Mouse (Mus musculus): Measurements from ENCODE around the gene Lin9. TPM values are rescaled to one million over a fixed set of nuclear protein-coding genes. Genes with fewer than 3 reads are reported as not detected.
"Not testable (repeated sequence)": the region's sequence is repeated elsewhere in the genome, so short reads cannot be mapped to it uniquely, and the experiment has no call there.

Gene Lin9
- total RNA-seq (2021) = 1 to 10 TPM; 4.2 to 4.5 TPM

DNA sequence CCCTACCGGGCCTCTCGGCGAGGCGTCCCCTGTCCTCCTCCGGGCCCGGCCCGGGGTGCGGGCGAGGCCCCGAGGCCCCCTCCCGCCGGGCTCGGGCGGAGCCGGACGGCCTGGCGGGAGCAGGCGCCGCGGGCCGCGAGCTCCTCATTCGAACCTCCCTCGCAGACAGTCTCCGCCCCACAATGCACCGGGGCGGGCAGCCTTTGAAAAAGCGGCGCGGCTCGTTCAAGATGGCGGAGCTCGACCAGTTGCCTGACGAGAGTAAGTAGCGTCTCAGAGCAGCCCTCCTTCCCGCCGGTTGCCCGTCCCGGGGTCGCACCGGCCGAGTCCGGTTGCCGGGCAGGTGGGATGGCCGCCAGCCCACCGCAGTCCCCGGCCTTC lies at the start of gene Lin9:
Gene Lin9 (plus strand): TSS at position 14 of the 381 bp plus-strand sequence.
- DNase-seq (ENCODE audit: low spot score in 2 of 2) = peak; percentile 91 to 93
- intact Hi-C loops (cut with DNase I) = loop anchor here (5.0 kb wide), 1 partner anchor 69 kb away; no protein-coding TSS in a partner anchor

DNA sequence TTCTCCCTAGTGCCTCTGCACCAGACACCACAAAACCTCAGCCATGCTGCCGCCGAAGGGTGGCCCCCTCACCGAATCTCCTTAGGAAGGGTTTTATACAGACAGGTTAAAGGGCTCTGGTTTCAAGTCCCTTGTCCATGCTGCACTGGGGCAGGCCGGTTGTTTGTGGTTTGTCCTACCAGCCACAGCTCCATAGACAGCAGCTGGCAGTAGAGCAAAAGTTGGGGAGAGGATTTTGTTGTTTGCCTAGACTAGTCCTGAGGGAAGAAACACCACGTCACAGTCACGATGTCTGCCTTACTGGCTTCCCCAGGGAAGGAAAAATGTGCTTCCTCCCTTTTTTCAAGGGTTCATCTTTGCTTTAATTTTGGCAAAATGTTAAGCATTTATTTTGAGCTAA lies 40.4 kb upstream of the Lin9 start:
- intact Hi-C loops (cut with DNase I) = no loop called here
- no peak for DNase-seq (ENCODE audit: low spot score in 2 of 2)

DNA sequence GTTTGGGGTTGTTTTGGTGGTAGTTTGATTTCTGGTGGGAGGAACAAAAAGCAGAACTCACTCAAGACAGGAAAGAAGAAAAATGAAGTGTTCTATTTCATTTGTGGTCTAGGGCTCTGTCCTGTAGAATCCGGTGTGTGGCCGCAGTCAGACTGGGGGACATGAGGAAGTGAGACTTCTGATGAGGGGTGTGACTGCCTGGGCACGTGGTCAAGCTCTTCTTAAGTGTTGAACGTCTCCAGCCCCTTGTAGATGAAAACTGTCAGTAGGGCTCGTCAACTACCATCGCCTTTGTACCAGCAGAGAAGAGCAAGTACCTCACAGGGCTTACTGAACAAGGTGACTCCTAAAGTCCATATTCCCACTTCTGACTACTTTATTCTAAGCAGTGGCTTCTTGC lies 39.1 kb upstream of the Lin9 start:
- intact Hi-C loops (cut with DNase I) = no loop called here
- no peak for DNase-seq (ENCODE audit: low spot score in 2 of 2)

DNA sequence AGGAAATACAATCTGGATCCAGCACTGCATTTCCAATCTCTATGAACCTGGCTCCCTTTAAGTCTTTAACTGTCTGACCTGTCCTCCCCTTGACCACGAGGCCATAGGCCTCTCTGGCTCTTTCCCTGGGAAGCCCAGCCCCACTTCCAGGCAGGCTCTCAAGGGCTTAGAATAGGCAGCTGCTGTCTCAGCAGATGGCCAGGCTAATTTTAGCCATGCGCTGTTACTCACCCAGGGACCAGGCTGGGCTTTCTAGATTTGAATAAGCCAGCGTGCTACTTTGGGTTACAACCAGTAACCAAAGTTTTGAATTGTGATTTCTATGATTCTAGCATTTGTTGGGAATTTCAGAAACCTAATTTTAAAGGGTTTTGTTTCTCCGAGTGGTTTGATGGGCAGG lies 36.4 kb upstream of the Lin9 start:
- intact Hi-C loops (cut with DNase I) = no loop called here
- peak; percentile 80 for DNase-seq (ENCODE audit: low spot score in 2 of 2)

DNA sequence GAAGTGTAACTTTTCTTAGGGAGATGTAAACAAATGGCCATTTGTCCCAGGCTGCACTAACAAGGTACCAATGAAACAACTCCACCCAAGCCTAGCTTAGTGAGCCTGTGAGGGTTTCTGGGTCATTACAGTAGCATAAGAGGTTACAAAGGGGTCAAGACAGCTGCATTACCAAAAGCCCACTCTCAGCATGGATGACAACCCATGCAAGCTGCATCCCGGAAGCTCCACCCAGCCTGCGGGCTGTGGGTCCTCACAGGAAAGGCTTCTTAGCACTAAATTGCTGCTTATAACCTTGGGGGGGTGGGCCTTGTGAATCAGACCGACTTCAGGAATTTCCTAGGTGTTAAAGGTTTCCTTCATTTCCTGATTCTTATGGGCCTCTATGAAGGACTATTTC lies 34.8 kb upstream of the Lin9 start:
- no peak for DNase-seq (ENCODE audit: low spot score in 2 of 2)
- intact Hi-C loops (cut with DNase I) = no loop called here

DNA sequence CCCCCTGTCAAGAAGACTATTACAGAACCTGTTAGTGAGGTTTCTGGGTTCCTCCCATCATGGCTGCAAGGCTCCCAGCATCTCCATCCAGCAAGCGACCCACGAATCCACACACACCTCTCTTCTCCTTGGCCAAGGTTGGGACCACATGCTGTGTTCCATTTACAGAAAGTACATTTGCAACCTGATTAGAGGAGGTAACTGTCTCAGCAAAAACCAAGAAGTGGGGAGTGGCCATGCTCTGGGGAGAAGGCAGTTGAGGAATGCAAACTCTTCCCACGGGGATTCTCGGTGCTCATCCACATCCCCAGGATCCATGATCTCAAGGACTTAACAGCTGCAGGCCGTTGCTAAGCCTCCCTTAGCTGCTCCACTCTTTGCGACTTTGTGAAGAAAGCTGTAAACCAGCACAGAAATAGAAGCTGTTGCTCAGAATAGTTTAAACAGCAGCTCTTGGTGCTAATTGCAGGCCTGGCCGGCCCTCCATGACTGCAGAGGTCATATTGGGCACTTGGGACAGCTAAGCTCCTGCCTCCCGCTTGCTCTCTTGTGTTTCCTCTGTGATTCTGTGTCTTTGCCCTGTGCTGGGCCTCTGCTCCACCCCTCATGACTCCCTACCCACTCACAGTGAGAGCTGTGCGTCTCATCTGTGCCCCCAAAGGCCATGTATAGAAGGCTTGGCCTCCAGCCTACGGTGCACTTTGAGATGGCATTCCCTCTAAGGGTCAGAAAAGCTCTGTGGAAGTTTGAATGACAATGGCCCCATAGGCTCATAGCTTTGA lies 34.0 kb upstream of the Lin9 start:
- no peak for DNase-seq (ENCODE audit: low spot score in 2 of 2)
- intact Hi-C loops (cut with DNase I) = no loop called here

DNA sequence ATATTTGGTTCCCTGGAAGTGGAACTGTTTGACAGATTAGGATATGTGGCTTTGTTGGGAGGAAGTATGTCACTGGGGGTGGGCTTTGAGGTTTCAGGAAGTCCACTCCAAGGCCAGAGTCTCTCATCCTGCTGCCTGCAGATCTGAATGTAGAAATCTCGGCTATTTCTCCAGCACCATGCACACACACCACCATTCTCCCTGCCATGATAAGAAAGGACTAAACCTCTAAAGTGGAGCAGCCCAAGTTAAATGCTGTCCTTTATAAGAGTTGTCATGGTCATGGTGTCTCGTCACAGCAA lies 33.4 kb upstream of the Lin9 start:
- intact Hi-C loops (cut with DNase I) = no loop called here
- no peak for DNase-seq (ENCODE audit: low spot score in 2 of 2)

DNA sequence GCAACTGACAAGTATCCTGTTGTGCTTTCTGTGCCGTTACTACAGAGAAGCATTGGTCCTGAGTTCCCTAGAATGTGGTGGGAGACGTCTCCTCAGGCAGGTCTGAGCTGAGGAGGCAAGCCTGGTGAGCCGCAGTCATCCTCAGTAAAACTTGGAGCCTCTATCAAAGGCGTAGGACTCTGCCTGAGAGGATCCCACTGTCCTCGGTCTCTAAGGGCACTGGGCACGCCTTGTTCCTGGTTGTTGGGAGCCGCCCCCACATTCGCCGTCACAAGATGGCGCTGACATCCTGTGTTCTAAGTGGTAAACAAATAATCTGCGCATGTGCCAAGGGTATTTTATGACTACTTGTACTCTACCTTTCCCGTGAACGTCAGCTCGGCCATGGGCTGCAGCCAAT lies 29.1 kb upstream of the Lin9 start:
- intact Hi-C loops (cut with DNase I); DNase-seq (ENCODE audit: low spot score in 2 of 2): not testable (repeated sequence)

DNA sequence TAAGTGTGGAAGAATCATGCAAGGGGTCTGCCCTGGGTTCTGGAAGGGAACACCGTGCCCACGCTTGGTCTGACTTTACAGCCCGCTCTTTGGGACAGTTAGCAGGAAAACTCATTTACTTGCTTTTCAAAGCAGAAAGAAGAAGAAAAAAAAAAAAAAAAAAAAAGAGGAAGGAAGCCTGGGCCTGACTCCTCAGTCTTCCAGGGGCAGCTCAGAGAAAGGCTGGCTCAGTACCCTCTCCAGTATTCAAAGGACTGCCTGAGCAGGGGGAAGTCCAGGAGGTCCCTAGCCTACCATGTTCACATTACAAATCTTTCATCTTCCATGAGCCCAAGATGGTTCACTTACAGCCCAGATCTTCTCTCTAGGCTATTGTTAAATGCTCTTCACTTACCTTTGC lies 24.2 kb upstream of the Lin9 start:
- DNase-seq (ENCODE audit: low spot score in 2 of 2) = no peak
- intact Hi-C loops (cut with DNase I) = no loop called here

DNA sequence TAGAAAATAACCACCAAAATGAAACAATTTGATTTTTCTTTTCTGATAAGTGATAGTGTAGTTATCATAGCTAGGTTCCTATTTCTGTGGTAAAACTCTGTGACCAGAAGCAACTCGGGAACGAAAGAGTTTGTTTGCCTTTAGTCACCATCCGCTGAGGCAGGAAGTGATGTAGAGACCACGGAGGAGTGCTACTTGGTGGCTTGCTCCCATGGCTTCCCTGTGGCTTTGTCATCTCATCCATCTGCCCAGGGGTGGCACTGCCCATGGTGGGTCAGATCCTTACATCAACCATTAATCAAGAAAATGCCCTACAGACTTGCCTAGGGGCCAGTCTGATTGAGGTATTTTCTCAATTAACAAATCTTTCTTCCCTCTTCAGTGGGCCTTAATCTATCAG lies 18.6 kb upstream of the Lin9 start:
- DNase-seq (ENCODE audit: low spot score in 2 of 2) = no peak
- intact Hi-C loops (cut with DNase I) = no loop called here

DNA sequence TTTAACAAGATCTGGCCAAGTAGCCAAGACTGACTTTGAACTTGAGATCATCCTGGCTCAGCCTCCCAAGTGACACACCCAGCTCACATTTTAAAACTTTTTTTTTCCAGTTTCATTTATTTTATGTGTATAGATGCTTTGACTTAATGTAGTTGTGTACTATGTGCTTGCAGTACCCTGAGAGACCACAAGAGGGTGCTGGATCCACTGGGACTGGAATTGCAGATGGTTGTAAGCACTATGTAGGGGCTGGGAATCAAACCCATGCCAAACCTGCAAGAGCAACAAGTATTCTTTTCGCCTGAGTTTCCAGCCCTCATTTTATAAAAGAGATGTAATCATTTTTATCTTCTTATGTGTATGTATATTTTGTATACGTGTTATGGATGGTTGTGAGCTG lies 17.0 kb upstream of the Lin9 start:
- DNase-seq (ENCODE audit: low spot score in 2 of 2) = no peak

DNA sequence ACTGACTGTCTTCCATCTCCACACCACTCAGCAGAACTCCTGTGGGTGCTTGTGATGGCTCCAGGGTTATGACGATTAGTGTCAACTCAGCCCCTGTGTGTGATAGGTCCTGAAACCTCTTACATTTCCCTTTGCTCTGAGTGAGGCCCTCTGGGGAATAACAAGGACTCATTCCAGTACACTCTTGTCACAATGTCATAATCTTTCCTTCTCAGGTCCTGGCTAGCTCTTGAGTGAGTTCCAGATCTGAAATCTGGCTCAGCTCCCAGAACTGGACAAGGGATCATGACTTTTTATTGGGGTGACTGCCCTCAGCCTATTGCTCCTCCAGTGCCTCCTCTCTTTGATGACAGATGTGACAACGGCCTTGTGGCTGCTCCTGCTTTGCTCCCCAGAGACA lies 14.8 kb upstream of the Lin9 start:
- DNase-seq (ENCODE audit: low spot score in 2 of 2) = no peak
- intact Hi-C loops (cut with DNase I) = no loop called here

More for the DNA sequence above, 17.0 kb upstream of the Lin9 start:
- intact Hi-C loops (cut with DNase I) = no loop called here

DNA sequence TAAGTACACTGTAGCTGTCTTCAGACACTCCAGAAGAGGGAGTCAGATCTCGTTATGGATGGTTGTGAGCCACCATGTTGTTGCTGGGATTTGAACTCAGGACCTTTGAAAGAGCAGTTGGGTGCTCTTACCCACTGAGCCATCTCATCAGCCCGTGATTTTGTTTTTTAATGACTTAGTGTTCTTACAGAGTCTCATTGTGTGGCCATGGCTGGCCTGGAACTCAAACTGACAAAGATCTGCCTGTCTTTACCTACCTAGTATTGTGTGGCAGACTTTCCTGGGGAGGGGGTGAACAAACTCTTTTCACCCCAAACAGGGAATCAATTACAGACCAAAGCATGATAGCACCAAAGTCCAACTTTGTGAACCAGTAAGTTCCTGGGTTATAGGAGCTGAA lies 3.2 kb upstream of the Lin9 start:
- intact Hi-C loops (cut with DNase I); DNase-seq (ENCODE audit: low spot score in 2 of 2): not testable (repeated sequence)

DNA sequence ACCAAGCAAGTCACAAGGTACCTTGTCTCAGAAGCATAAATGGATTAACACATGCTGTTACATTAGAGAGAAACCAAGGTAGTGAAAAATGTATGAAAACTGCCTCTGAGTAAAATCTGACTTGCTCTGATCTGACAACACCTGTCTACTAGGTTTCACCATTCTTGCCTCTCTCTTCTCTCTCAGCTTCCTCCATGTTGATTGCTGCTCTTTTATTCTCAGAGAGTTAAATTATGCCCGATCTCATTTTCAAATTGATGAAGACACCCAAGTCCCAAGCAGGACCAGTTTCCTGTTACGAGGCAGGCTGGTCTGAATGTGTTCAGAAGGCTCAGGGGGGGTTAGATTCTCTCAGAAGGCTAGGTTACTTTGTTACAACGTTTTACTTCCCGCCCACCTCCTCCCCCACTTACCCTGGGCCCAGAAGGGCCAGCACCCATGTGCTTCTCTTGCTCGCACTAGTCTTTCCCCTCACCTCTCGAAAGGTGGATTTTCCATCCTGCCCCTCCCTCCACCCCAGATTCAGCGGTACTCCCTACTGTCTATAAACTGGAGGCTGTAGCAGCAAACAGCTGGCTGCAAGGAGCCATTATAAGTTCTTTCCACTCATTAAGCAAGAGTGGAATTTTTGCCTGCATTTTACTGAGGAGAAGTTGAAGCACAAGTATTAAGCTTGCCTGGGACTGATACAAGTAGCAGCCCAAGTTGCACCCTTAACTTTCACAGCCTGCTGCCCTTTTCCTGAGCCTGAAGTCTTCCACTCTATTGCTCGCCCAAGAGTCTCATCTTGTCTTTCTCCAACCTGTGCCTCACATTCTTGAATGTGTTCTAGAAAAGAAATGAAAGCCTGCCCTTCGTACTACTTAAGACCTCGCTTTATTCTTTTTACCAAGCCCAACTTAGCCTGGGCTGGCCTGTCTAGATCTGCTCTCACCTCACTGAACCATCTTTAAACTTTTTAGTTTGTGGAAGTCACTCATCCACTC lies 1.2 kb upstream of the Lin9 start:
- DNase-seq (ENCODE audit: low spot score in 2 of 2) = no peak
- intact Hi-C loops (cut with DNase I) = loop anchor here (5.0 kb wide), 1 partner anchor 67 kb away; no protein-coding TSS in a partner anchor

DNA sequence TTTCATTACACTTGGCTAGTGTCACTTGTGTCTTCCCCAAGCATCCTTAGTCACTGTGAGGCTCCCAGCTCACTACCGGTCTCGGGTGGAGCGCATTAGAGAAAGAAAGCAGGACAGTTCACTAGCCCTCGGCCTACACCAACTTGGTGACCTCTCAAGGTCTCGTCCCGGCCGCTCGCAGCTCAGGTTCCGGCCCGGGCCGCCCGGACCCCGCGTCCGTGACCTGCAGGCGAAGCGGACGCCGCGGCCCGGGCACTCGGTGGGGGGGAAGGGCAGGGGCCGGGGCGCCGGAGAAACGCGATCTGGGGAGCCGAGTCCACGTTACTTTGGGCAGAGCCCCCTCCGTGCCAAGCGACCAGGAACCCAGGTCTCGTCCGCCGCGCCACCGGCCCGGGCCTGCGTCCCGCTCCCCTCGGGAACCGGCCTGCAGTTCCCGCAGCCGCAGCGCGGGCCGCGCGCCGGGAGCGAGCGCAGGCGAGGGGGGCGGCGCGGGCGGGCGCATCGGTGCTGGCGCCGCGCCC lies 285 bp upstream of the Lin9 start:
- DNase-seq (ENCODE audit: low spot score in 2 of 2) = peak in 1 of 2 experiments; percentile 47
- intact Hi-C loops (cut with DNase I) = loop anchor here (5.0 kb wide), 1 partner anchor 68 kb away; no protein-coding TSS in a partner anchor

DNA sequence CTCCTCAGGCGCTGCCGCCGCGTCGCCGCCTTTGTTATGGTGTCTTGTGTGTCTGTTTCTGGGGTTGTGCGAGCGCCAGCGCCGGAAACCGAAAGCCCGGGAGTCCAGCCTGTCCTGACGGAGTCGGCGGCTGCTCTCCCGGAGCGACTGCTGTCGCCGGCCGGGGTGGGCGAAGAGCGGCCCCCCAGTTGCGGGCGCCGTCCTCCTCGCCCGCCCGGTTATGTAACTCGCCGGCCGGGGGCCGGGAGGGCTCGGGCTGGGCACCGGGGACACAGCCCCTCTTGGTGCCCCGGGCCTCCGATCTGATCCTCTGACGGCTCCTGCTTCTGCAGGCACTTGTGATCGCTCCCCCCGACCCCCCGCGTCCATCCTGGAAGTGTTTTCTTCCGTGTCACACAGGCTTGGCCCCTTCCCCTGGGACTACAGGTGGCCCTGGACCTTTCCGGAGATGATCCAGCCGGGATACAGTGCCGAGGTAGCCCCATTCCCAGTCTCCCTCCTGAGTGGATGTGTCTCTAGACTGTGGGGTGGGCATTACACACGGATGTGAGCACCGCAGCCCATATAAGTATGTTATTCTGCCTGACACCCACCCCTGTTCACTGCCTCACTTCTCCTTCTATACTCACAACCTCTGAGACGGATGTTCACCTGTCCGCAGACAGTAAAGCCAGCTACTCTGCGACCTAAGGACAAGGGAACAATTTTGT lies 723 bp downstream of the Lin9 start:
- DNase-seq (ENCODE audit: low spot score in 2 of 2) = no peak
- intact Hi-C loops (cut with DNase I) = loop anchor here (5.0 kb wide), 1 partner anchor 69 kb away; no protein-coding TSS in a partner anchor

DNA sequence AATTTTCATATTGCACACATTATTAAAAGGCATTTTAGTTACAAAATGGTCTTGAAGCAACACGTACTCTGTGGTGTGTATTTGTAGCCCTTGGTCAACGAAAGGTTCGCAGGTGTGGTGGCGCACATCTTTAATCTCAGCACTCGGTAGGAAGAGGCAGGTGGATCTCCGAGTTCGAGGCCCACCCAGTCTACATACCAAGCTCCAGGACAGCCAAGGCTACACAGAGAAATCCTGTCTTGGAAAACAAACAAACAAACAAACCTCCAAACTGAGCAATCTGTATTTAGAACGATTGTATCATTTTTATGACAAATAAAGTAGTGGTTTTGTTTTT lies 1.2 kb downstream of the Lin9 start:
- intact Hi-C loops (cut with DNase I) = loop anchor here (5.0 kb wide), 1 partner anchor 70 kb away; no protein-coding TSS in a partner anchor
- no peak for DNase-seq (ENCODE audit: low spot score in 2 of 2)

DNA sequence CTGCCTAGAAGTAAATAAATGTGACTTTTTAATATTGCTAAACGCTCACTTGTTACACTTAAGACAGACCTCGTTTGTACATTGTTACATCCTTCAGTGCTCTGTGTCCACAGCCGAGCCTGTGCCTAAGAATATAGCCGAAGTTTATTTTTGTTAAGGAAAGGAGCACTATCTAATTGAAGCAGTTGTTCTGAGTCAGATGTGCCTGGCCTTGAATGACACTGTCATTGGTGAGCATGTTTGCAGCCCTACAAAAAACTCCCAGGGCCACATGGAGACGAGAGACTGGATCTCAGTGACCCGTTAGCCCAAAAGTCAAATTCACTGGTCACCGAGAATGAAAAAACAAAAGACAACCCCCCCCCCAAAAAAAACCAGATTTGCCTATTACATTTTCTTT lies 50.3 kb downstream of the Lin9 start:
- DNase-seq (ENCODE audit: low spot score in 2 of 2) = no peak
- intact Hi-C loops (cut with DNase I) = no loop called here

DNA sequence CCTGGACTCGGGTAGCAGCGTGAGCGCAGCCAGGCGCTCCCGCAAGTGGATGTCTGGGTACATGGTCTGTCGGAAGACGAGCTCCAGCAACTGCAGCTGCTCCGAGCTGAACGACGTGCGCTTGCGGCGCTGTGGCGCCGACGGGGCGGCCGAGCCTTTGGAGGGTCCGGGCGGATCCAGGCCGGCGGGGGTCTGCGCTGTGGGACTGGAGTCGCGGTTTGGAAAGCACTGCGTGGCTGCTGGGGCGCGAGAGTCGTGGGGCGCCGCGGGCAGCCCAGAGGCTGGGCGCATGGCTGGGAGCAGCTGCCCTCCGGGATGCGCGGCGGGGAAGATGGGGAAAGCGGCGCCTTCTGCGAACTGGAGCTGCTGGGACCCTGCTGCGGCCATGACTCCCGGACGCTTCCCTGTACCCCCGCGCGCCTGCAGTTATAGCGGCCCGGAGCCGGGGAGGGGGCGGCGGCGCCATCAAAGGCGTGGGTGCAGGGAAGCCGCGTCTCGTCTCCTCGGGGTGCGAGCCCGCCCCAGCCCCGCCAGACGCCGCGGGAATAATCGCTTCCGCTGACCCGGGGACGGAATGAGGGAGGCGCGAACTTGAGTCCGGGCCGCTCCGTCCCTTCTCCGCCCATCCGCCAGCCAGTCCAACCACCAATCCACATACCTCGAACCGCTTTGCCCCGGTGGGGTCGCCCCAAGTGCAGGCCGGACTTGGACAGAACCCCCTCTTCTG lies 55.8 kb downstream of the Lin9 start, which contains the start of gene Mixl1:
Gene Mixl1 (minus strand): TSS at position 409 of the 727 bp plus-strand sequence.
- intact Hi-C loops (cut with DNase I) = no loop called here
- no peak for DNase-seq (ENCODE audit: low spot score in 2 of 2)
